Mouse (Mus musculus): ENCODE data around the gene Olfr875.
"Not testable (repeated sequence)": the region's sequence is repeated elsewhere in the genome, so short reads cannot be mapped to it uniquely, and the experiment has no call there.

Gene Olfr875

DNA sequence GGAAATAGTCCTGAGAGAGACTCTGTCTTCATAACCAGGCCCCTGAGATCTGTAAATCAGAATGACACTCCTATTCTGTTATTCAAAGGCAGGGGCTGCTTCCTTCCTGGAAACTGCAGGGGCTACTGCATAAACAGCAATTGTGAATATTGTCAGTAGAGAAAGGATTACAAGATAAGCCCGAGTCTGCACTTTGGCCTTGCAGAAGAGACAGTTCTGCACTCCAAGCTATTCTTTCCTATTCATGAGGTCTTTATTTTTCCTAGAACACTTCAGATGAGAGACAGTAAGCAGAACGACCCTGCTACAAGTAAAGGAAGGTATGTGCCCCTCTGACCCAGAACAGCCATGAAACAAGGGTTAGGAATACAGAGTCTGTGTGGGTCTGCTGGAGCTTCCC is at the start of gene Olfr875:
Olfr875 (plus strand) TSS at position 99 of the 400 bp plus-strand sequence.
- DNase-seq = no peak

DNA sequence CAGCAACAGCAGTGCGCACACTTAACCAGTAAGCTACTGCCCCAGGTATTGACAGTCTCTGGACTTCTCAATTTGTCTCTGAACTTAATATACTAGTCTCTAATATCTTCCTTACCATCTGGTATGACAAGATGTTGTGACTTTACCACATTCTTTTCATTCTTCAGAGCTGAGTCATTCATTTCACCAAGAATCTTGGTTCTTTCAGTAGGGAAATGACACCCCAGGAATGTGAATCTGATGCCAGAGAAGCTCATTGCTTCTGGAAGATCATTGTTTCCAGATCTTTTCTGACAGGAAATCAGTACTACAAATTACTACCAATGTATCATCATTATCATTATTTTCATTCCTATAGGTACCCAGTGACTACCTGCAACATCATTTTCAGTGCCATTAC is 37.3 kb upstream of the Olfr875 start:
- no peak for DNase-seq

DNA sequence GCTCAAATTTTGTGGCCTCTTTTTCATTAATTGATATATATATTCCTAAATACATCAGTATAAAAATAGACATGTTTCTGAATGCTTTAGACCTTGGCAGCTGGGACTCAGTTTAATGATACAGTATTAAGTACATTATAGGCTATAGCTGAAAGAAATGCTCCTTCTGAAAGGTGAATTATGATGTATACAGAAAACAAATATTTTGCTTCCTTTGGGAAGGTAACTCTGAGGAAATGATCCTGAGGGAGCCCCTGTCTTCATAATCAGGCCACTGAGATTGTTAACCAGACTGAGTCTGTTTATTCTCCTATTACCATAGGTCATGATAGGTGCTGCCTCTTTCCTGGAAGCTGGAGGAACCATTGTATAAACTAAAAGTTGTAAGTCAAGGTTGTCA is 26.9 kb upstream of the Olfr875 start, which contains the start of gene Olfr874:
Olfr874 (plus strand) TSS at position 301 of the 400 bp plus-strand sequence.
- DNase-seq = no peak

DNA sequence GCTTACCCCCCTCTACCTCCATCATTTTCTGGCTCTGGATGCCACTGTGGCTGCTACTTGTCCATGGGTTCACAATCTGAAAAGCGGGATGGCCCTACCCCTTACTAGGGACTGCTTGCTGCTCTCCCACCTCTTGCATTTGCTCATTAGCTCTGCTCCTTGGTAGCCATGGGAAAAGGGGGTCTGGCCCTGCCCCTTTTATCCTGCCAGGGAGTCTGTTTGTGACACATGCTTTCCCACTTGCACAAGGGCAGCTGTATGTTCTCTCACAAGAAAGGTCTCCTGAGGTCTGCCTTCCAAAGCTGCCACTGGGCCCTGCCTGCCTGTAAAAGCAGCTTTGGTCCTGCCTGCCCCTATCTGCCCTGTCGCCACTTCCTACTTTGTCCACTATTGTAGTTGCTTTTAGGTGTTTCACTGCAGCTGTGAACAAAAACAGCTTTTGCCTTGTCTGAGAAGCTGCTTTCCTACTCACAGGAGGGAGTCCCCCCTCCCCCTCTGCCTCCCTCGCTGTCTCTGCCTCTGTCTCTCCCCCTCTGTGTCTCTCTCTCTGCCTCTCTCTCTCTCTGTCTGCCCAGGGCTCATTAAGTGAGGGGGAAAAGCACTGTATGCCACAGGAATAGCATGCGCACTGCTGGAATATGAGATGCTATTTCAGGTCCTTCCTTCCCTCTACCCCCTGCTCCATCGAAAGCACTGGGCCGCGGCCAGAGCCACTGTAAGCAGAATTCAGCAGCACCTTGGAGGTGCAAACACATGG is 21.2 kb upstream of the Olfr875 start:
- DNase-seq = peak; percentile 23

DNA sequence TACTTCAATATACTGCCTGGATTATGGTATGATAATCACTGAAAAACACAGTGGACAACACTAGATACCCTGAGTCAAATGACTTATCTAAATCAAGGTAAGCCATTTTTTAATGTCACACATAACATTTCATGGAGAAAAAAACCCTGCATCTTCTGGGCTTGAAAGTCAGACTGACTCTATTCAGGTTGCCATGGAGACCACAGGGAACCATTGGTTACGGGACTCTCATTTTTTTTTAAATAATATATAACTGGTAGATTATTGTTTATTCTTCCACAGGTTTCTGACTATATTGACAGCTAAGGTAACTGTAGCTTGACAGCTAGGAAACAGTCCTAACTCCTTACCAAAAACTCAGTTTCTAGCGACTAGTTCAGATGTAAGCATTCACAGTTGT is 20.2 kb upstream of the Olfr875 start:
- DNase-seq = no peak

DNA sequence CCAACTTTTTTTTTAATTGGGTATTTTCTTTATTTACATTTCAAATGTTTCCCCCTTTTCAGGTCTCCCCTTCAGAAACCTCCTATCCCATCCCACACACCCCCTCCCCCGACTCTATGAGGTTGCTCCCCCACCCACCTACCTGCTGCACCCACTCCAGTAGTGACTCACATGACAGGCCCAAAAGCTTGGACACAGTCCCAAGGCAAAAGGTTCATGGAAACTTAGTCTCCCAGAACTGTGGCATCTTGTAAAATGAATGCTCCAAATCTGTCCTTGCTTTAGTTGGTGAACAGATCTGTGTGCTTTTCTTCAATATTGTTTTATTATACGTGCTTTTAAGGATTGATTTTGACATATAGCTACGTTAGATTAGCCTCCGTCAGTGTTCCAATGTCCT is 19.7 kb upstream of the Olfr875 start:
- no peak for DNase-seq

DNA sequence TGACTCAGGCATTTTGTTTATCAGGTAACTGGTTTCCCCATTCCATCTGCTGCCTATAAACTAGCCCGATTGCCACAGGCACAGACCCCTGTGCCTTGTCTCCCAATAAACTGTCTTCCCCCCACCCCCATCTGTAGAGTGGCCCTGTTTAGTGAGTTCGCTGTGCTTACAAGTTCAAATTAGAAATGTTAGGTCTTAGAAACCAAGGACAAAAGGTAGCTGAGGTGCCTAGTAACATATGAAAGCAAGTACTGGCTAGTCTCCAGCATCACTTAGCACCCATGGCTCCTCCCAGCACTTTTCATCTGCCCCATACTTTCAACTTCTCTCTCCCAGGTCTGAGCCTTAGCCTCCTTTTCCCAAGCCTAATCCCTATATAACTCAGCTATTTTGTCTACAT is 9.9 kb upstream of the Olfr875 start:
- no peak for DNase-seq

DNA sequence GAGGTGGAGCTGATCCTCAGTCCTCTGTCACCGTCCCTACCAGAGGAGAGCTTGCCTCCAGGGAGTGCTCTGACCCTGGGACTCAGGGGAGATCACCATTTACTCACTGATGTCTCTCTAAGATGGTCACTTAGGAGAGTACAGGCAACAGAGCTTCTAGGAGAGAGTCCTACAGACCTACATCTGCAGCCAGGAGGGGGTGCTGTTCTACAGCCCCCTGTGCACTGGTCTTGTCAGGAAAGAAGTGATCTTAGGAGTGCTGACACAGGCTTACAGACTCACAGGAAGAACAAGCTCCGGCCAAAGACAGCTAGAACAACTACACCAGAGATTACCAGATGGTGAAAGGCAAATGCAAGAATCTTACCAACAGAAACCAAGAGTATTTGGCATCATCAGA is 9.1 kb upstream of the Olfr875 start:
- DNase-seq = no peak

DNA sequence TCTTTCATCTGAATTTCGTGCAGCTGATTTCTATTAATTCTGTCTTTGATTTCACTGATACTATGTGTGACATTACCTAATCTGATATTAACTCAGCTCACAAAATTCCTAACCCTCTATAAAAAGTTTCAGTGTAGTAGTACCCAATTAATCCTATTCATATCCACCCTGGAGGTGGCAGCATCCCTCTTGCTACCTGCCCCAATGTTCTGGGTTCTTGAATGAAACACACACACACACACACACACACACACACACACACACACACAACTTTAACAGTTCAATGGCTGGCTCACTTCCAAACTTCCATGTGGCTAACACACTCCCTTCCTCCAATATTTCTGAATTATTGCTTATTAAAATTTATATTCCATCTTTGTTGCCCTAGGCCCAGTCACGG is 996 bp upstream of the Olfr875 start:
- no peak for DNase-seq

DNA sequence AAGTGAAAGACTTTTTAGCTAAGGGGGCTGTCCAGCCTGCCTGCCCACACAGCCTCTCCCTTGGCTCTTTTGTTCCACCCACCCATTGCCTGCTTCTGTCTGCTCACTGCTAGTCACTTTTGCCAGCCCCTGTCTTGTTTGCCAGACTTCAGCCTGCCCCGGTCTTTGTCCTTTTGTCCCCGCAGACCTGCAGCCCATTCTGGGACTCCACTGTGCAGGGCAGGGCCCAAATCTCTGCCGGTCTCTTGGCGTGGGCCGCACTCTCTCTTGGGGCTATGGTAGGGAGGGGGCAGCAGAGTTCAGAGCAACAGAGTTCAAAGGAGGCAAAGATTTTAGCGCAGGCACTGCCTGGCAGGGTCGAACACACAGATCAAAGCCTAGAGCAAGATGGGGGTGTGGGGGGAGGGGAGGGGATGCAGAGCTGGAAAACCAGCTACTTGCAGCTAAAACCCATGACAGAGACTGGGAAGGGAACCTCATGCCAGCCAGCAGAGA is 11.2 kb downstream of the Olfr875 start:
- no peak for DNase-seq

DNA sequence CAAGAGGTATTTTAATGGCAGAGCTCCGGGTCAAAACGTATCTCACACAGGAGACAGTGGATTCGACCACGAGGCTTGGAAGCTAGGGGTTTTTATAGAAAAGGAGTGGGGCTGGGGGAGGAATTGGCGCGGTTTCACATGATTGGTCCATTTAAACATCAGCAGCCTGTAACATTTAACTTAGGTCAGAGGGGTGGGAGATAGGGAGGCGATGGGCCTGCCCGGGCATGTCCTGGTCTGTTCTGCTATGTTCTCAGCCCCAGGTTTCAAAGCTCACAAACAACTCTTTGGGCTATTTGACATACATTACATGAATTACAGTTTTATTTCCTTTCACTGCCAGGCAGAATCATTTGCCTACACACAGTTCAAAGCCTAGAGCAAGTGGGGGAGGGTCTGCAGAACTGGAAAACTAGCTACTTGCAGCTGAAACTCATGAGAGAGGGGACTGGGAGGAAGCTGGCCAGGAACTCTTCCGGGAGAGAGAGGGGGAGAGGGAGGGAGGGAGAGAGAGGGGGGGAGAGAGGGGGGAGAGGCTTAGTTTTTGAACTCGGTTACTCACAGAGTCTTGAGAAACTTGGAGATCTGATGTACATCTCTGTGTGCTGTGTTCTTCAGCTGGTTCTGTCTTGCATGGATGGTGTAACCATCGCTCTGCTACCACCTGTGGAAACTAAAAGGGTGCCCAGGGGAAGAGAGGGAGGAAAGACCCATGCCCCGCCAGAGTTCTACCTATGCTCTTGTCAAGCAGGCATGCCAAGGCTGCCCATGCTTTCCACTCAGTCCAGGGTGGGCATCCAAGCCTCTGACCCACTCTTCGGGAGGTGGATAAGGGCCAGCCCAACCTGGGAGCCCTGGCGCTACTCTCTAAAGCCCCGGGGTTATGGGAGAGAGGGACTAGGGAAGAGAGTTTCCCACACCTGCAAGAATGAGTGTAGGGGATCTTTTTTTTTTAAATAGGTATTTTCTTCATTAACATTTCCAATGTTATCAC is 12.0 kb downstream of the Olfr875 start:
- DNase-seq = not testable (repeated sequence)

DNA sequence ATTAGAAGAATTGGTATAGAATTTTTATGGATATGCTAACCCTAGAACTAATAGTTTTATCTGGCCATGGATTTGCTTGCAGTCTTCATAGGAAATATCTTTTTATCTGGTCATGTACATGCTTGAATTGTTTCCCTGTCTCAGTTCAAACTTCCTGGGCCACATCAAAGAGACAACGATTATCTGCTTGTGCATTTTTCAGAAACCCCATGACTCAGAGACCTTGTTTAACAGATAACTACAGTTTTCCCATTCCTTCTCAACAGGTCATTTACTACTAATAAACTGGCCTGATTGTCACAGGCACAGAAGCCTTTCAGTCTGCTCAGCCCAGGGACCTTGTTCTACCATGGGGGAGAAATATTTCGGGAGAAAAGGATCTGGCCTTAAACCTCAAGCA is 14.8 kb downstream of the Olfr875 start:
- DNase-seq = no peak

DNA sequence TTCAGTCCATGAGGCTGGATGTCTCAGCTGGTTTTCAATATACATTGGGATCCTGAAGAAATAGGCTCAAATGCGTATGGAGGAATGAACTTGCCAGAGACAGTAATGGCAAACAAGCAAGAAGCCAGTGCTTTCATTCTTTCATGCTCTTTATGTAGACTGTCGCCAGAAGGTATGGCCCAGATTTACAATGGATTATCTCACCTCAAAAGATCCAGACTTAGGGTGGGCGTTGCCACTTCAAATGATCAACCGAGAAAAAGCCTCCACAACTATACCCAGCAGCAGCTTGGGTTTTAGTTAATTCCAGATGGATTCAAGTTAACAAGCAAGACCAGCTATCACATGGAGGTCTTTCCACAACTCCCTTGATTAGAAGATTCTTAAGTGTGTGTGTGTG is 30.4 kb downstream of the Olfr875 start:
- no peak for DNase-seq

DNA sequence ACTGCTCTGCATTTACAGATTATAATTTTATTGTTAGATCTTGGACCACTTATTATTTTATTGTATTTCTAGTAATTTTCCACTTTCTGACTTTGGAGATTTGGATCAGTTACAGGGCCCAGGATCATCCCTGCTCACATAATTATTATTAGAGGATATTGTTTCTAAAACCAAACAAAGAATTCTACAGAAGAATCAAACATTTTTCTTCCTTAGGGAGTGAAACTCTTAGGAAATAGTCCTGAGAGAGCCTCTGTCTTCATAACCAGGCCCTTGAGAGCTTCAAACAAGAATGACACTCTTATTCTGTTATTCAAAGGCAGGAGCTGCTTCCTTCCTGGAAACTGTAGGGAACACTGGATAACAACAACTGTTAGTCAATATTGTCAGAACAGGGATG is 31.1 kb downstream of the Olfr875 start, which contains the start of gene Olfr876:
Olfr876 (plus strand) TSS at position 301 of the 400 bp plus-strand sequence.
- no peak for DNase-seq

DNA sequence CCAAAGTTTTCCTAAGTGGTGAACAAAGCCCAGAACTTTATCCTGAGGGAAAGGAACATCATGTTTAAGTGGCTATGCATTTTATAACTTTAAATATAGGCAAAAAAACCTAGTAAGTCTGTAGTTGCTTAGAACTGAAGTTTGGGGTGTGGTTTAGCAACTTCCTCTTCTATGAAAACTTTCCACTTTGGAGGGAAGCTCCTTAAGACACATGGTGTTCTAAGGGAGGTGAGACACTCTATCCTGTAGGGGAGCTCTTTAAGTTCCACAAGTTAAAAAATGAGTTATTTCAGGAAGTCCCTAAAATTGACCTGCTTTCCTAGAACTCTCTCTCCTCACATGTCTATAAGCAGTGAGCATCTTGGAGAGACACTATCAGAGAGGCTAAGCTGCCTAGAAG is 35.6 kb downstream of the Olfr875 start:
- no peak for DNase-seq

DNA sequence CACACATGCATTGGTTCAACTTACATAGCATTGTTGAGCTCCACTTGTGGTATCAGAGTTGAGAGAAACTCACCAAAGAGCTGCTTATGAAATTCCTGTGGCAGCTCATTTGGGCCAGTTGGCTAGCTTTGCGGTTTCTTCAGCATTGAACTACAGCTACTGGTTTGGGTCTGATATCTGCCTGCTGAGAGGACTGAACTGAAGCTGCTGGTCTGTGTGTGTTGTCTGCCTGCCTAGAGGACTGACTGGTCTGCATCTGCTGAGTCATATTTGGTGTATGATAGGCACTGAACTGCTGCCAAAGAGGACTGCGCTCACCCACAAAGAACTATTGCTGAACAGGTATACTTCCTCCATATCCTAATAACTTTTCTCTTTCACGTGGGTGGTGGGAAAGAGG is 36.8 kb downstream of the Olfr875 start:
- DNase-seq = no peak

DNA sequence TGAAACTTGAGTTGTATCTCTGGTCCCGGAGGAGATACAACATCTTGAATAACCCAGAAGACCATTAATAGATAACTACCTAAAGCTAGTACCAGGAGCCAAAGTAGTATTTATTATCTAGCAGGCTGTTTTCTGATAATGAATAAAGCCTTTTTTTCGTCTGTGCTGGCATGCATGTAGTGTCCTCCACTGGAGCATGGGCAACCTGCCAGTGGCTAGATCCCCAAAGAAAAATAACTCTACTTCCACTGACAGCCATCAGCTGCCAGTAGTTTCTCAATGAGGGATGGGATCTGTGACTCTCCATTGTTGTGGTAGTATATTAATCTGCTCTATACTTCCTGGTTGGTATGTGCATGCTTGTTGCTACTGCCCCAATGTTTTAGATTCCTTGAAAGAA is 37.3 kb downstream of the Olfr875 start:
- DNase-seq = no peak

DNA sequence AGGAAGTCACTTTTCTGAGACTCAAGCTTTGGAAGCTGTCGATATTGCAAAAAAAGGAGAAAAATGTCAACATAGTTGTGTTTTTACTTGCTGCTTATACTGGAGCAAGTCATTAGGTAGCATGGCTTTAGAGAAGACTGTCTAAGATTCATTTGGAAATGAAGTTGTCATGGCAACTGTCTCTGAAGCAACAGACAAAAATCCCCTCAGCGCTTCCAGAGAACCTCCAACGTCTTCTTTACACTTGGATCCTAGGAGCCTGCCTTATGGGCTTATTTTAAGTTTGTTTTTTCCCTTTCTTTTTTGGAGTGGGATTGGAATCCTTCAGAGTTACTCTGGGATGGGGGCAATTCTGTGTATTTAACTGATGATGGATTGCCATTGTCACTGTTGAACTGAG is 43.0 kb downstream of the Olfr875 start:
- peak; percentile 8 for DNase-seq
